Mouse (Mus musculus): ENCODE results near the gene C8b. TPM values are rescaled to one million over a fixed set of nuclear protein-coding genes. Genes with fewer than 3 reads are reported as not detected.

Gene C8b
- polyA plus RNA-seq, 1 experiment from 2014 or later, result not detected

GRCm38 (mm10) chr4:104813617-104814016 is 47.5 kb downstream of the C8b start:
- no peak for ATAC-seq (ENCODE audit: insufficient number of reproducible peaks, insufficient read depth, low FRiP score, low TSS enrichment, low read depth)
- 88% methylated on average over 2 of the region's 2 CpGs for WGBS
- Histone ChIP-seq H3K4me1 (replicated peaks) (peaks cover 2% of the 10 kb centered on the region; the same call in 1 of the 2 replicates), H3K9ac (replicated peaks) (no peak overlapping the region), H3K36me3 (no peaks in the 10 kb centered on the region), H3K4me2 (no peak overlapping the region), H3K27me3 (no peaks in the 10 kb centered on the region; the same call in 1 of the 2 replicates), H3K9me3 (no peaks in the 10 kb centered on the region), H3K4me3 (replicated peaks) (no peak overlapping the region), H3K27ac (no peak overlapping the region)

GRCm38 (mm10) chr4:104816519-104817232 is 50.6 kb downstream of the C8b start:
- no peak overlapping the region for H3K9ac ChIP-seq (replicated peaks)
- H3K4me1 ChIP-seq (replicated peaks), result peaks cover 2% of the 10 kb centered on the region; the same call in 1 of the 2 replicates
- H3K9me3 ChIP-seq, result no peaks in the 10 kb centered on the region
- H3K4me2 ChIP-seq, result no peak overlapping the region
- H3K27ac ChIP-seq, result no peak overlapping the region
- H3K27me3 ChIP-seq, result no peaks in the 10 kb centered on the region; the same call in 1 of the 2 replicates
- no peak for ATAC-seq (ENCODE audit: insufficient number of reproducible peaks, insufficient read depth, low FRiP score, low TSS enrichment, low read depth)
- no peak overlapping the region for H3K4me3 ChIP-seq (replicated peaks)
- 90% methylated on average over 4 of the region's 4 CpGs for WGBS
- no peaks in the 10 kb centered on the region for H3K36me3 ChIP-seq

GRCm38 (mm10) chr4:104817509-104817908 is 51.4 kb downstream of the C8b start:
- 39% methylated on average over 2 of the region's 2 CpGs for WGBS
- Histone ChIP-seq H3K27me3 (no peaks in the 10 kb centered on the region; the same call in 1 of the 2 replicates), H3K4me2 (no peak overlapping the region), H3K4me1 (replicated peaks) (peaks cover 2% of the 10 kb centered on the region; the same call in 1 of the 2 replicates), H3K36me3 (no peaks in the 10 kb centered on the region), H3K4me3 (replicated peaks) (no peak overlapping the region), H3K27ac (no peak overlapping the region), H3K9me3 (no peaks in the 10 kb centered on the region), H3K9ac (replicated peaks) (no peak overlapping the region)
- ATAC-seq (ENCODE audit: insufficient number of reproducible peaks, insufficient read depth, low FRiP score, low TSS enrichment, low read depth), result no peak

- H3K9ac ChIP-seq (replicated peaks), result no peak overlapping the region
- no peak for ATAC-seq (ENCODE audit: insufficient number of reproducible peaks, insufficient read depth, low FRiP score, low TSS enrichment, low read depth)
- H3K27me3 ChIP-seq, result no peaks in the 10 kb centered on the region; the same call in 1 of the 2 replicates
- 63% methylated on average over 4 of the region's 4 CpGs for WGBS
- no peaks in the 10 kb centered on the region for H3K36me3 ChIP-seq
- no peak overlapping the region for H3K4me3 ChIP-seq (replicated peaks)
- no peak overlapping the region for H3K4me2 ChIP-seq
- H3K9me3 ChIP-seq, result no peaks in the 10 kb centered on the region
- peaks cover 2% of the 10 kb centered on the region; the same call in 1 of the 2 replicates for H3K4me1 ChIP-seq (replicated peaks)
- no peak overlapping the region for H3K27ac ChIP-seq
Observed at GRCm38 (mm10) chr4:104818986-104819385, 52.9 kb downstream of the C8b start.

- no peak overlapping the region for H3K27ac ChIP-seq
- 67% methylated on average over 4 of the region's 4 CpGs for WGBS
- ATAC-seq (ENCODE audit: insufficient number of reproducible peaks, insufficient read depth, low FRiP score, low TSS enrichment, low read depth), result no peak
Observed at GRCm38 (mm10) chr4:104819891-104820290, 53.8 kb downstream of the C8b start.

GRCm38 (mm10) chr4:104823597-104824101 is 57.5 kb downstream of the C8b start:
- H3K27me3 ChIP-seq, result no peaks in the 10 kb centered on the region
- H3K4me3 ChIP-seq (replicated peaks), result no peak overlapping the region
- no peak overlapping the region for H3K4me2 ChIP-seq
- no peak for ATAC-seq (ENCODE audit: insufficient number of reproducible peaks, insufficient read depth, low FRiP score, low TSS enrichment, low read depth)
- no peaks in the 10 kb centered on the region for H3K36me3 ChIP-seq
- H3K9ac ChIP-seq (replicated peaks), result no peak overlapping the region
- no peaks in the 10 kb centered on the region for H3K4me1 ChIP-seq (replicated peaks)
- H3K9me3 ChIP-seq, result no peaks in the 10 kb centered on the region
- H3K27ac ChIP-seq, result no peak overlapping the region
- 89% methylated on average over 4 of the region's 4 CpGs for WGBS

More at GRCm38 (mm10) chr4:104819891-104820290, 53.8 kb downstream of the C8b start:
- no peak overlapping the region for H3K4me3 ChIP-seq (replicated peaks)
- H3K4me2 ChIP-seq, result no peak overlapping the region
- no peak overlapping the region for H3K9ac ChIP-seq (replicated peaks)
- no peaks in the 10 kb centered on the region; the same call in 1 of the 2 replicates for H3K27me3 ChIP-seq
- no peaks in the 10 kb centered on the region for H3K36me3 ChIP-seq
- peaks cover 2% of the 10 kb centered on the region; the same call in 1 of the 2 replicates for H3K4me1 ChIP-seq (replicated peaks)
- H3K9me3 ChIP-seq, result no peaks in the 10 kb centered on the region

GRCm38 (mm10) chr4:104824381-104825077 is 58.4 kb downstream of the C8b start:
- Histone ChIP-seq H3K9me3 (no peaks in the 10 kb centered on the region), H3K27ac (no peak overlapping the region), H3K9ac (replicated peaks) (no peak overlapping the region), H3K4me3 (replicated peaks) (no peak overlapping the region), H3K27me3 (no peaks in the 10 kb centered on the region), H3K4me2 (no peak overlapping the region), H3K36me3 (no peaks in the 10 kb centered on the region), H3K4me1 (replicated peaks) (no peaks in the 10 kb centered on the region)
- 84% methylated on average over 7 of the region's 7 CpGs for WGBS
- ATAC-seq (ENCODE audit: insufficient number of reproducible peaks, insufficient read depth, low FRiP score, low TSS enrichment, low read depth), result no peak

GRCm38 (mm10) chr4:104828939-104829338 is 62.8 kb downstream of the C8b start:
- WGBS, result 83% methylated on average over 5 of the region's 5 CpGs
- no peak for ATAC-seq (ENCODE audit: insufficient number of reproducible peaks, insufficient read depth, low FRiP score, low TSS enrichment, low read depth)
- H3K36me3 ChIP-seq, result no peaks in the 10 kb centered on the region
- H3K27me3 ChIP-seq, result no peaks in the 10 kb centered on the region
- no peaks in the 10 kb centered on the region for H3K9me3 ChIP-seq
- H3K27ac ChIP-seq, result no peak overlapping the region
- H3K4me2 ChIP-seq, result no peak overlapping the region
- H3K4me3 ChIP-seq (replicated peaks), result no peak overlapping the region
- H3K4me1 ChIP-seq (replicated peaks), result no peaks in the 10 kb centered on the region
- H3K9ac ChIP-seq (replicated peaks), result no peak overlapping the region

GRCm38 (mm10) chr4:104835096-104835495 is 69.0 kb downstream of the C8b start:
- no peaks in the 10 kb centered on the region for H3K4me1 ChIP-seq (replicated peaks)
- H3K4me2 ChIP-seq, result no peak overlapping the region
- H3K27ac ChIP-seq, result no peak overlapping the region
- 58% methylated on average over 5 of the region's 5 CpGs for WGBS
- ATAC-seq (ENCODE audit: insufficient number of reproducible peaks, insufficient read depth, low FRiP score, low TSS enrichment, low read depth), result no peak
- H3K9ac ChIP-seq (replicated peaks), result no peak overlapping the region
- no peaks in the 10 kb centered on the region for H3K9me3 ChIP-seq
- H3K36me3 ChIP-seq, result no peaks in the 10 kb centered on the region
- no peaks in the 10 kb centered on the region for H3K27me3 ChIP-seq
- no peak overlapping the region for H3K4me3 ChIP-seq (replicated peaks)

GRCm38 (mm10) chr4:104838342-104838741 is 72.2 kb downstream of the C8b start:
- Histone ChIP-seq H3K9me3 (no peaks in the 10 kb centered on the region), H3K4me2 (no peak overlapping the region), H3K36me3 (no peaks in the 10 kb centered on the region), H3K4me1 (replicated peaks) (no peaks in the 10 kb centered on the region), H3K27me3 (no peaks in the 10 kb centered on the region), H3K27ac (no peak overlapping the region), H3K9ac (replicated peaks) (no peak overlapping the region), H3K4me3 (replicated peaks) (no peak overlapping the region)
- 77% methylated on average over 2 of the region's 2 CpGs for WGBS
- ATAC-seq (ENCODE audit: insufficient number of reproducible peaks, insufficient read depth, low FRiP score, low TSS enrichment, low read depth), result no peak

GRCm38 (mm10) chr4:104842204-104842603 is 76.1 kb downstream of the C8b start:
- Histone ChIP-seq H3K4me1 (replicated peaks) (no peaks in the 10 kb centered on the region), H3K27me3 (no peaks in the 10 kb centered on the region), H3K36me3 (no peaks in the 10 kb centered on the region), H3K4me3 (replicated peaks) (no peak overlapping the region), H3K4me2 (no peak overlapping the region), H3K9ac (replicated peaks) (no peak overlapping the region), H3K9me3 (no peaks in the 10 kb centered on the region), H3K27ac (no peak overlapping the region)
- no peak for ATAC-seq (ENCODE audit: insufficient number of reproducible peaks, insufficient read depth, low FRiP score, low TSS enrichment, low read depth)
- WGBS, result 85% methylated on average over 5 of the region's 5 CpGs
